Mouse (Mus musculus) heart, adult 2 months (tissue): ENCODE measurements at regions not wholly inside any gene's neighbourhood (a gene's known extent, or its start where the extent isn't known, plus 50 kb on each side); places are given as distances from the start of the nearest gene placed in this dataset.

Experiments
- DNase-seq, 2 experiments: peaks; one replicate each; pipeline ENCODE4 v3.0.0; 2021
- H3K27ac ChIP-seq: fragments of 200-600 bp; 2 replicates; pipeline ENCODE4 v1.8.1; 2022
- H3K27me3 ChIP-seq: fragments of 200-500 bp; 2 replicates; pipeline ENCODE4 v1.6.1; 2012; ENCODE audit warnings: mild to moderate bottlenecking, low read length, inconsistent platforms, mixed read lengths; ENCODE audit not compliant: control insufficient read depth, insufficient read depth
- H3K36me3 ChIP-seq: fragments of 200-500 bp; 2 replicates; pipeline ENCODE4 v1.6.1; 2012; ENCODE audit warnings: low read length, inconsistent platforms; ENCODE audit not compliant: control insufficient read depth, insufficient read depth
- H3K4me1 ChIP-seq: fragments of 200-500 bp; 2 replicates; pipeline ENCODE4 v1.6.1; 2011; ENCODE audit warnings: low read length; ENCODE audit not compliant: control insufficient read depth, insufficient read depth
- H3K4me3 ChIP-seq: fragments of 200-600 bp; 2 replicates; pipeline ENCODE4 v1.8.1; 2022
- H3K79me2 ChIP-seq: fragments of 200-500 bp; replicated peaks from 2 replicates; pipeline ENCODE4 v1.6.1; 2012; ENCODE audit warnings: mild to moderate bottlenecking, inconsistent platforms, low read length, moderate library complexity, mixed read lengths; ENCODE audit not compliant: control insufficient read depth, insufficient read depth
- H3K9ac ChIP-seq: fragments of 200-500 bp; 2 replicates; pipeline ENCODE4 v1.6.1; 2012; ENCODE audit warnings: low read depth, mild to moderate bottlenecking, control low read depth, inconsistent platforms, low read length, mixed read lengths
- CTCF ChIP-seq: fragments of 200-600 bp; IDR thresholded peaks from 2 replicates; pipeline ENCODE4 v1.8.1; 2022; ENCODE audit warnings: antibody characterized with exemption, mild to moderate bottlenecking, moderate library complexity
- EP300 ChIP-seq: fragments of 200-500 bp; IDR thresholded peaks from 2 replicates; pipeline ENCODE4 v1.6.1; 2011; ENCODE audit warnings: low read depth, low read length, control low read depth; ENCODE audit not compliant: insufficient read depth
- POLR2A ChIP-seq: fragments of 200-500 bp; IDR thresholded peaks from 2 replicates; pipeline ENCODE4 v1.6.1; 2011; ENCODE audit warnings: mild to moderate bottlenecking, low read depth, low read length, control low read depth; ENCODE audit not compliant: insufficient read depth
- WGBS: fragments of 180-500 bp; shearing (Covaris S2); methylation state at CpG from one replicate; pipeline ENCODE4 v1.1.7; 2018; 5-methylcytosine and 5-hydroxymethylcytosine counted together
- intact Hi-C: fragments of 180-260 bp; cut with DNase I; formaldehyde crosslinking; loops from one replicate; pipeline ENCODE4 v1.15.1; 2025

DNA sequence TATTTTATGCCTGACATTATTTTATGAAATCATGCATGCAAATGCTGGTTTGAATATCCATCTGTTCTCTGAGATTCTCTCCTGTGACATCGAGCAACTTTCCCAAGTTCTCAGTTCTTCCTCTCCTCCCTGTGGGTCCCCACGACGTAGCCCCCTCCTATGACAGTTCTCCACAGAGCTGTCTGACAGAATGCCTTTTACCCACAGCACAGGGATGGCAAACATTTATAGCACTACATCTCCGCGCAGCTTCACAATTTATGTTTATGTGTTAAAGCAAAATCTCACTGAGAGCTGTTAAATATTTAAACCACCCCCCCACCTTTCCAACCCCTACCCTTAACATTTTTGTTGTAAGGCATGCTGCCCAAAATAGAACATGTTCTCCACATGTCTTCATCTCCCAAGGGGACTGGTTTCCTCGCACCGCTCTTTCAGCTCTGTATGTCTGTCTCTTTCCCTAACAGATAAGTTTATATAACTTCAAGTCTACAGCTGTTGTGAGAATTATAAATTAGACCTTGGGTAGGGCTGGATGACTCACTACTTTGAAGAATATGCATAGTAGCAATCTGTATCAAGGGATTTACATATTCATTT is 63.5 kb upstream of the Ndst3 start:
- H3K27me3 ChIP-seq = no peaks in the 10 kb centered on the region
- 44% methylated on average over 7 of the region's 7 CpGs for WGBS
- H3K9ac ChIP-seq = no peak overlapping the region
- no peaks in the 10 kb centered on the region for H3K79me2 ChIP-seq
- H3K4me3 ChIP-seq = no peak overlapping the region
- TF ChIP-seq EP300 (no peak), CTCF (no peak), POLR2A (no peak)
- no peak for DNase-seq
- no peak overlapping the region for H3K27ac ChIP-seq
- no peaks in the 10 kb centered on the region for H3K4me1 ChIP-seq
- intact Hi-C loops = no loop called here
- H3K36me3 ChIP-seq = no peaks in the 10 kb centered on the region

DNA sequence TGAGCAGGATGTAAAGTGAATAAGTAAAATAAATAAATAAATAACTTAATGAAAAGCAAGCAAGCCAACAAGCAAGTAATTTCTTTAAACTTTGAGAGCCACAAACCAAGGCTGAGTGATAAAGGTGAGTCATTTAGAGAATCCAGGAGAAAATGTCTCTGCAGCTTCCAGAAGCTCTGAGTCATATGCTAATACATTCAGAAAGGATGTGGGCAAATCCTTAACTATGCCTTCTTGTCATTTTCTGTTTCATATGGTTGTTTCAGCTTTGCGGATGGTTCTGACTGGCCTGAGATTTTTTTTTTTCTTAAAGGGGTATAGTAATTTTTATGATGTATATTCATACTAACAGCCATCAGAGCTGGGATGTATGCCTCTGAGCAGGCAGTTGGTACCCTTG is 64.3 kb upstream of the Ndst3 start:
- no peak overlapping the region for H3K9ac ChIP-seq
- intact Hi-C loops = no loop called here
- H3K4me1 ChIP-seq = no peaks in the 10 kb centered on the region
- no peak for TF ChIP-seq POLR2A
- no peak for TF ChIP-seq EP300
- no peak for TF ChIP-seq CTCF
- no peaks in the 10 kb centered on the region for H3K36me3 ChIP-seq
- no peak for DNase-seq
- H3K4me3 ChIP-seq = no peak overlapping the region
- no peaks in the 10 kb centered on the region for H3K27me3 ChIP-seq
- 65% methylated on average over 1 of the region's 1 CpGs for WGBS
- H3K79me2 ChIP-seq = no peaks in the 10 kb centered on the region
- no peak overlapping the region for H3K27ac ChIP-seq

- Histone ChIP-seq H3K4me3 (no peak overlapping the region), H3K79me2 (no peaks in the 10 kb centered on the region), H3K27ac (no peak overlapping the region), H3K4me1 (no peaks in the 10 kb centered on the region), H3K36me3 (no peaks in the 10 kb centered on the region), H3K27me3 (no peaks in the 10 kb centered on the region), H3K9ac (no peak overlapping the region)
- no peak for DNase-seq
- TF ChIP-seq EP300 (no peak), POLR2A (no peak), CTCF (no peak)
- 63% methylated on average over 3 of the region's 3 CpGs for WGBS
- intact Hi-C loops = no loop called here
Measured at GRCm38 (mm10) chr3:123765911-123766556, 75.4 kb upstream of the Ndst3 start.

DNA sequence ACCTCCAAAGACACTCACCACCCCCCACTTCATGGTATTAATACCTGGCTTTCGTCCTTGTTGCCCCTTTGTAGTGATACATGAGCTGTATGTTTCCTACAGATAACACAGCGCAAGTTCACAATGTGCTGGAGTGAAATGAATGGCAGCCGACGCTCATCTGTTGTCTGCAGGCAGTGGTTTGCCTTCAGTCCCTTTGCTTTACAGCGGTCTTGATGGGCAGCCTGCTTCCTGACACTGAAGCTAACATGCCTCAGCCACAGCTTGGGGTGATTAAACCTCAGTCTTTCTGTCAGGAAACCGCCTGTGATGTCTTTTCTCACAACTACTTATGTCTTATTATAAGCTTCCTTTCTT is 75.9 kb upstream of the Ndst3 start:
- intact Hi-C loops = no loop called here
- TF ChIP-seq EP300 (no peak), POLR2A (no peak), CTCF (no peak)
- no peak for DNase-seq

GRCm38 (mm10) chr3:123780507-123780906 is 89.9 kb upstream of the Ndst3 start:
- Histone ChIP-seq H3K36me3 (no peaks in the 10 kb centered on the region), H3K4me1 (no peaks in the 10 kb centered on the region), H3K27ac (no peak overlapping the region), H3K27me3 (no peaks in the 10 kb centered on the region), H3K4me3 (no peak overlapping the region), H3K79me2 (no peaks in the 10 kb centered on the region), H3K9ac (no peak overlapping the region)
- no peak for DNase-seq
- TF ChIP-seq EP300 (no peak), CTCF (peak; percentile 45)
- intact Hi-C loops = no loop called here

More for the DNA sequence above, 75.9 kb upstream of the Ndst3 start:
- Histone ChIP-seq H3K79me2 (no peaks in the 10 kb centered on the region), H3K4me3 (no peak overlapping the region), H3K36me3 (no peaks in the 10 kb centered on the region), H3K27ac (no peak overlapping the region), H3K9ac (no peak overlapping the region), H3K27me3 (no peaks in the 10 kb centered on the region), H3K4me1 (no peaks in the 10 kb centered on the region)
- WGBS = 53% methylated on average over 6 of the region's 6 CpGs

GRCm38 (mm10) chr3:123781581-123781980 is 90.9 kb upstream of the Ndst3 start:
- no peaks in the 10 kb centered on the region for H3K27me3 ChIP-seq
- H3K4me3 ChIP-seq = no peak overlapping the region
- no peaks in the 10 kb centered on the region for H3K36me3 ChIP-seq
- DNase-seq = no peak
- no peak overlapping the region for H3K27ac ChIP-seq
- TF ChIP-seq POLR2A = no peak
- TF ChIP-seq CTCF = no peak
- no peak for TF ChIP-seq EP300
- H3K4me1 ChIP-seq = no peaks in the 10 kb centered on the region
- intact Hi-C loops = no loop called here
- no peak overlapping the region for H3K9ac ChIP-seq
- 48% methylated on average over 1 of the region's 1 CpGs for WGBS
- no peaks in the 10 kb centered on the region for H3K79me2 ChIP-seq
